Mouse (Mus musculus) erythroblast, embryonic 14.5 days (primary cell): ENCODE measurements around the gene Paxx. TPM values are rescaled to one million over a fixed set of nuclear protein-coding genes. Genes with fewer than 3 reads are reported as not detected.

Experiments
- H3K27me3 ChIP-seq: 2 replicates; pipeline ENCODE4 v1.6.1; 2012; ENCODE audit warnings: inconsistent platforms; ENCODE audit not compliant: control insufficient read depth
- H3K36me3 ChIP-seq: 2 replicates; pipeline ENCODE4 v1.6.1; 2012; ENCODE audit warnings: mild to moderate bottlenecking, inconsistent platforms; ENCODE audit not compliant: control insufficient read depth
- H3K4me1 ChIP-seq: 2 replicates; pipeline ENCODE4 v1.6.1; 2012; ENCODE audit warnings: inconsistent platforms; ENCODE audit not compliant: control insufficient read depth
- H3K4me3 ChIP-seq: replicated peaks from 2 replicates; pipeline ENCODE3; 2012; ENCODE audit warnings: moderate library complexity, mild to moderate bottlenecking, inconsistent platforms
- H3K9me3 ChIP-seq: 2 replicates; pipeline ENCODE4 v1.6.1; 2012; ENCODE audit warnings: low read length, inconsistent platforms, mixed read lengths; ENCODE audit not compliant: control insufficient read depth
- GATA1 ChIP-seq: IDR thresholded peaks from 2 replicates; pipeline ENCODE4 v1.6.1; 2012; ENCODE audit warnings: low read length, inconsistent platforms, mixed read lengths
- TAL1 ChIP-seq: IDR thresholded peaks from 3 replicates; pipeline ENCODE4 v1.6.1; 2012; ENCODE audit warnings: low read length, inconsistent platforms, mixed read lengths
- polyA plus RNA-seq: library from polyadenylated mRNA; stranded (reverse); fragments of >175 nt; gene quantifications from 2 replicates; pipeline ENCODE4 v1.2.3, GENCODE M21; 2012

Gene Paxx
- polyA plus RNA-seq, 1 experiment: 1.1 TPM

DNA sequence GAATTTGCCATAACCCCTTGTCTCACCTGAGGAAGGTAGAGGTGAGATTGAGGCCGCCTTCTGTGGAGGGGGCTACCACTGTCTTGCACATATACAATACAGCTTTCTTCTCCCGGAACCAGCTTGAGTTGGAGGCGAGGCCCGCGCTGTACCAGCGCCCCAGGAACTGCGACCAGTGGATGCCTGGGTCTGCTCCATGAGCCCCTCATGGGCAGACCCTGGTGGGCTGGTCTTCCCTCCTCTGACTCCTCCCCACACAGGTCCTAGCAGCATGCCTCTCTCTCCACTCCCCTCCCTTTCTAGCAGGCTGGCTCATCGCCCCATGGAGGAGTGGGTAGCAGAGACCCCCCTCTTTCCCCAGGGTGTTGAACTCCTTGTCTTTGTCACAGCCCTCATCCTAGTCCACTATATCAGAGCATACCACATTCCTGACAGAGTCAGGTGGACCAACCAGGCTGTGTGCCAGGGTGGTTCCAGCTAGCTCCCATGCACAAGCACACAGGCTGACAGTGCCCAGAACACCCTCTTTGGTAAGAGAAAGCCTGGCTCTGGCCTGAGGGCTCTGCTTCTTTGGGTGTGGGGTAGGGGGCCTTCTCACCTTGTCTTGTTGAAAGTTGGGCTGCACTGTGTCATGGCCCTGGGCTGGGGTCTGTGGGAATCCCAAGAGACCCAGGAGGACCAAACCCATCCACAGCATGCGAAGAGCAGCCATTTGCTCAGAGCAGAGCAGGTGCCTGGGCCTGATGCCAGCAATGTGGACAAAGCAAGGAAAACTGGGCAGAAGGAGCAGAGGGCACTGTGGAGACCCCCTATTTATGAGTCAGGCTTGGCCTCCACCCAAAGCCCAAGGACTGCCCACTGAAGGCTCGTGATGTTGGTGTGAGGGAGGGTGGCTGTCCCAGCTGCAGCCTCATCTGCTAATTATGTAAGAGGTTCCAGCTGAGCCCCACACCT is 8.3 kb upstream of the Paxx start:
- Histone ChIP-seq H3K9me3 (no peaks in the 10 kb centered on the region), H3K4me3 (no peak overlapping the region), H3K4me1 (peaks cover 2% of the 10 kb centered on the region), H3K27me3 (no peaks in the 10 kb centered on the region), H3K36me3 (no peaks in the 10 kb centered on the region)
- TF ChIP-seq GATA1: no peak

DNA sequence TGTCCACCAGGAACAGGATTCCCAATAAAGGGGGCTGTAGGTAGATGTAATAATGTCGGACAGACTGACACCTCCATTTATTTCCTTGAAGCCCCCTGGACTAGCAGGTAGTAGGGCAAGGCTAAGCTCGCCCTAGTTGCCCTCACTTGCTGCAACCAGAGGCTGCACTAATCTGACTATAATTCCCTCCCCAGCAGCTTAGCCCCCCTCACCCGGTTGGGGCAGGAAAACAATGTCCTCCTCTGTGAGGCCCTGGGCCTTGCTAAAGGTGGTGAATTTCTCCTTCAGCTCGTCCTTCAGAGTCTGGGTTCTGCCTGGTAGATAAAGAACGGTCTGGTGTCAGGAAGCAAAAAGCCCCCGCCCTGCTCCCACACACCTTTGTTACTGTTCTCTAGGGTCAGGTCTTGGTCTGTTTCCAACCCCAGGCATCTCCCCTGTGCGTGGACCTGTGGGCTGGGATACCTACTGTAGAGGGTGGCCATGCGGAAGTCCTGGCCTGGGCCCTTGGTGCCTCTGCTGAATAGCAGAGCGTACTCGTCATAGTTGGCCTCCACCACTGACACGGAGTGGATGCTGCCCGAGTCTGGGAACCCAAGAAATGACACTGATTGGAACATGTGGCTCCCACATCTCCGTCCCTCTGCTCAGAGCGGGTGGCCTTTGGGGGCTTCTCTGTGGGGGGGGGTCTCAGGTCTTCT is 6.9 kb upstream of the Paxx start:
- Histone ChIP-seq H3K4me1 (peaks cover 2% of the 10 kb centered on the region), H3K27me3 (no peaks in the 10 kb centered on the region), H3K36me3 (no peaks in the 10 kb centered on the region), H3K4me3 (no peak overlapping the region), H3K9me3 (no peaks in the 10 kb centered on the region)
- TF ChIP-seq GATA1 (no peak), TAL1 (no peak)

DNA sequence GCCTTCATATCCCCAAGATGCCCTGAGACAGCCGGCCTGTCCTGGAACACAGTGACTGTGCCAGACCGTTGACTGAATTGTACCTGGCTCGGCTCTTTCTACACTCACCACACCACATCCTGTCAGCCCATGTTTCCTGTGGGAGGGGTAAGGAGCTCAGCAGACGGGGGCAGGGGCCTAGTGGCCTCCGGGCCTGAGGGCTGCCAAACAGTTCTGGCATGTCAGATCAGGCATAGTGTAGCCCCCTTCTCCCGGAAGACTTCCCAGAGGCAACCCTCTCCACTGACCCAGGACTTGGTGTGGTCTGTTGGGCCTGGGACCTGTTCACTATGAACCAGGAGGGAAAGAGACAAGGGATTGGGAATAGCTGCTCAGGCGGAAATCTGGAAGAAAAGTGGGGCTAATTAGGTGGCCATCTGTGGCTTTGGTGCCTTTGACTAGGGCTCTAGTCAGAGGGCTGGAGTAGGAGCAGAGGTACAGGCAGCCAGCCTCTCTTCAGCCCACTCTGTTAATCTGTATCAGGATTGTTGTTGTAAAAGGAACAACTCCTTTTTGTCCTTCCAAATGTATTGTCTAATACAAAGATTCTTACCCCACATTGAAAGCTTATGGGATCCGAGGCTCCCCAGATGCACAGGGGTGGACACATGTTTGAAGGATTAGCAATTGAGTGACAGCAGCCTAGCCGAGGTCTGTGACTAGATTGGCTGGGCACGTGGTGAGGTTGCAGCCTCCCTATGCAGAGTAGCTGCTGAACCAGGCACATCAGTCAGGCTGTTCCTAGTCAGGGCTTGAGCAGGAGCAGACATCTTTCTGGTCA is 5.1 kb upstream of the Paxx start:
- TF ChIP-seq GATA1: no peak
- no peak for TF ChIP-seq TAL1
- Histone ChIP-seq H3K9me3 (no peaks in the 10 kb centered on the region), H3K4me1 (peaks cover 9% of the 10 kb centered on the region), H3K36me3 (no peaks in the 10 kb centered on the region), H3K4me3 (no peak overlapping the region), H3K27me3 (no peaks in the 10 kb centered on the region)

DNA sequence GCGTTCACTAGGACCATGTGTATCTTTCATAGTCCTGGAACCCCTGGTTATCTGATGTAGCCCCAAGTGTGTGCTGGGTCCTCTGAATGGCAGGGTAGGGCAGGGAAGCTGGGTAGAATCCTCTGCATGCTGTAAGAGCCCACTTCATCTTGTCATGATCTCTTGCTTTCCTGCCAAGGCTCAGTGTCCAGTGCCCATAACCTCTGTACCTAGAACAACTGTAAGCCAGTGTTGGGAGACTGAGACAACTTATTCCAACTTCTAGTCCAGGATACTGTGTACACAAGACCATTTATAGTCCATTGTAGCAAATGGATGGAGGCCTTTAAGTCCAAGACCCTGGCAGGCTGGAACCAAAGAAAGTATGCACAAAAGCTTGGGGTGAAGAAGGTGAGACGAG is 4.4 kb upstream of the Paxx start:
- H3K36me3 ChIP-seq: no peaks in the 10 kb centered on the region
- no peak overlapping the region for H3K4me3 ChIP-seq
- H3K27me3 ChIP-seq: no peaks in the 10 kb centered on the region
- no peak for TF ChIP-seq GATA1
- no peak for TF ChIP-seq TAL1
- no peaks in the 10 kb centered on the region for H3K9me3 ChIP-seq
- peaks cover 16% of the 10 kb centered on the region for H3K4me1 ChIP-seq

DNA sequence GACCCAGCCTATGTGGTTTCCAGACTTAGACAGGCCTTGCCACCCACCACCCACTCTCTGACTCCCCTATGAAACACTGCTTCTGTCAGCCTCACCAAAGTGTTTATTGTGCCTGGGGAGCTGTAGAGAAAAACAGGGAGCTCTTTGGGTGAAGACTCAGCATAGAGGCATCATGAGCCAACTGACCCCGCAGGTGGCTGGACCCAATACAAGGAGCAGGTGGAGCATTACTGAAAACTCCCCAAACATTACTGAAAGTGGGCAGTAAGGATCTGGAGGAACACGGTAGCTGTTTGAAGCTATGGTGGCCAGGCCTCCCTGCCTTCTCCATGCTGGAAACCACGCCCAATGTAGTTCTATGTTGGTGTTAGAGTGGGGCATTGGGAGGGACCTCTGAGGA is 2.7 kb upstream of the Paxx start:
- Histone ChIP-seq H3K9me3 (no peaks in the 10 kb centered on the region), H3K36me3 (peaks cover 6% of the 10 kb centered on the region), H3K4me1 (peaks cover 33% of the 10 kb centered on the region), H3K4me3 (no peak overlapping the region), H3K27me3 (no peaks in the 10 kb centered on the region)
- TF ChIP-seq TAL1 (no peak), GATA1 (no peak)

DNA sequence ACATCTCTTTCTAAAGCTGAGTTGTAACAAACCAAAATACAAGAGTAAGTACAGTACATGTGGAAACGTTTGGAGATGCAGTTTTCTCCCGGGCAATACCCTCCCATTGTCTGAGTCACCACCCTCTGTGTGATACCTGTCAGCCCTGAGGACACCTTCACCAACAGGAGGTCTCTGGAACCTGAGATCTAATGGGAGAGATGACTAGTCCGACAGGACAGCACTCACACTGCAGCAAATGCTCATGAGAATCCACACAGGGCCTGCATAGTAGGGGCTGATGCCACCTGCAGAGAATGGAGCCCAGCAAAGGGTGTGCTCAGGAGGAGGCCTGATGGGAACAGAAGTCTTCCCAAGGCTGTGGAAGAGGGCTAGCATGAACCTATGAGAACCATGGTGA is 513 bp upstream of the Paxx start:
- Histone ChIP-seq H3K4me1 (peaks cover 46% of the 10 kb centered on the region), H3K36me3 (peaks cover 18% of the 10 kb centered on the region), H3K27me3 (no peaks in the 10 kb centered on the region), H3K4me3 (peak overlapping the region; percentile 72), H3K9me3 (no peaks in the 10 kb centered on the region)
- TF ChIP-seq GATA1 (no peak), TAL1 (no peak)

DNA sequence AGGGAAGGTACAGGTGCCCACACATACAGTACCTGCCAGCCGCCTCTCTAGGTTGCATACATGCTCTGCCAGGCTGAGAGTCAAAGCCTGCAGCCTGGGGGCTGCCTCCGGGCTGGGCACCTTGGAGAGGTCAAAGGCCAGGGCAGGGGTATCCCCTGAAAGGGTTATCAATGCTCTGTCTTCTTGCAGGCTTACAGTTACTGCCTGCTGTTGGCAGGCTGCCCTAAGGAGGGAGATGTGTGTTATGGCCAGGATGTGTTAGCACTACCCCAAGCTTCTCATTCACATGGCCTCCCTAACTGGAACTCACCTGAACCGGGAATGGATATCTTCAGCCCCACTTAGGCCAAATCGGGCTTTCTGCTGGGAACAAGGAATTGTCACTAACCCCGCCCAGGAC is 759 bp downstream of the Paxx start:
- no peaks in the 10 kb centered on the region for H3K27me3 ChIP-seq
- peaks cover 18% of the 10 kb centered on the region for H3K36me3 ChIP-seq
- no peaks in the 10 kb centered on the region for H3K9me3 ChIP-seq
- H3K4me1 ChIP-seq: peaks cover 46% of the 10 kb centered on the region
- TF ChIP-seq TAL1 (no peak), GATA1 (no peak)
- H3K4me3 ChIP-seq: peak overlapping the region; percentile 72

DNA sequence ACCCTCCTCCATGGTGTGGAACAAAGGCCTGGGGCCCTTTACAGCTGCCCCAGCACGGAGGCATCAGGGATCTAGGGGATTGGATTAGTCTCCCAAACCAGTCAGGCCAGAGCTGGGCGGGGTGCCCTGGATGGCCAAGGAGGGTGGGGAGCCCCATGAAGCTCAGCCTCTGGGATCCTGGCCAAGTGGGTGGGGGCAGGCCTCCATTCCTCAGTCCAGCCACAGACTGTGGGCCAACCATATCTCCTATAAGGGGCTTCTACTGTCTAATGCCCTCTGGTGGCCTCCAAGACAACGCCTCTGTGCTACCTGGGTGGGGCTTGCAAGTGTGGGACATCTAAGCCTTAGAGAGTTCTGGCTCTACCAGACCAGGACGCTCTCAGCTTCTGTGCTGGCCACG is 2.0 kb downstream of the Paxx start:
- no peaks in the 10 kb centered on the region for H3K27me3 ChIP-seq

More for the DNA sequence above, 2.0 kb downstream of the Paxx start:
- H3K36me3 ChIP-seq: peaks cover 18% of the 10 kb centered on the region
- no peak overlapping the region for H3K4me3 ChIP-seq
- TF ChIP-seq TAL1 (no peak), GATA1 (no peak)
- H3K9me3 ChIP-seq: no peaks in the 10 kb centered on the region
- H3K4me1 ChIP-seq: peaks cover 46% of the 10 kb centered on the region
